Mouse (Mus musculus): ENCODE measurements around the gene H1foo.

DNA sequence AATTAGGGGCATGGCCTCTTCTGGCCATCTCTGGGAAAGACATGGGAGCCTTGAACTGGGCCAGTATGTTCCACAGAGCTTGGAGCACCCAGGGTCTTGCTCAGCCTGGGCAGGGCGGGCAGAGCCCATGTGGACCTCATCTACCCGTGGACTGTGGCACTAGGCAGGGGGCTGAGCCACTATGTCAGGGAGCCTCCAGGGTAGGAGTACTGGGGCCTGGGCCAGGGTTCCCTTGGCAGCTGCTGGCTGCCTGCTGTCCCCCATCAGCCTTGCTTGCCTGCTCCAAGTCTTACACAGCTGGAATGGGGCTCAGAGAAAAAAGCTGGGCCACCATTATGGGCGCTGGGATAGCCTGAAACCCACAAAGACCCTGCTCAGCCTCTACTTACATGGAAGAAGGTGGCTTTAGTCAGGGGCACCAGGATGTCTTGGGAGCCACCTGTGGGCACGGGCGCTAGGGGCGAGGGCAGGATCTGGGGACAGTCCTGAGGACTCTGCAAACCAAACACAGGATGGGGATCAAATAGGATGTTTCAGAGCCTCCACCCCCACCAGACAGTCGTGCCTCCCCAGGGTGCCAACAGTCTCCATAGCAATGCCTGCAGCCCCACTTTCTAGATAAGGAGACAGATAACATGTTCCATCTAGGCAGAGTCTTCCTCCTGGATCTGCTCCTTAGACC is 27.5 kb downstream of the H1foo start:
- TF ChIP-seq POLR2A (IDR thresholded peaks at IDR 0.05; ENCODE audit: control insufficient read depth, low read depth, low read length) (no peak), CTCF (IDR thresholded peaks at IDR 0.05; ENCODE audit: control insufficient read depth, insufficient read depth, insufficient replicate concordance, low read depth, low read length) (no peak)
